Mouse (Mus musculus): ENCODE measurements around the gene Gm42688.

GRCm38 (mm10) chr6:83104158-83104557 is 2.7 kb downstream of the Gm42688 start:
- TF ChIP-seq GATA1 (IDR thresholded peaks at IDR 0.05; ENCODE audit: low read length) (no peak), TAL1 (IDR thresholded peaks at IDR 0.05; ENCODE audit: low read length) (no peak)
